ENCODE assay signal across 19 mouse cellular contexts in genomic region chrX:109175470-109175869, GRCm38 (mm10). TPM values are rescaled to one million over a fixed set of nuclear protein-coding genes. Genes with fewer than 3 reads are reported as not detected.
DNase-seq lines count a peak whose midpoint lies in the region; ATAC-seq and TF ChIP-seq lines count a peak whose summit lies in the region.
"Had no signal": no experiment of that assay in that cellular context is flagged by ENCODE, and none has a peak within 500 bp of the region (broad histone marks: within the 10 kb centered on the region; RNA-seq: fewer than 3 reads in every experiment).

No protein-coding gene starts in this region.

- no peak overlapping the region for H3K9ac ChIP-seq in intestine, embryonic 14.5 days (ENCODE audit: low read length)
- H3K9ac ChIP-seq in intestine, postnatal 0 days (ENCODE audit: low read depth, low read length): no peak overlapping the region
- H3K9ac ChIP-seq in lung, embryonic 15.5 days: no peak overlapping the region
- no peak overlapping the region for H3K9ac ChIP-seq in hindbrain, postnatal 0 days (replicated peaks; ENCODE audit: low read length)
- H3K9ac ChIP-seq: forebrain, embryonic 12.5 days had no signal

- H3K27me3 ChIP-seq in intestine, embryonic 14.5 days (replicated peaks; ENCODE audit: control insufficient read depth, insufficient read depth, low read length): no peaks in the 10 kb centered on the region
- H3K27me3 ChIP-seq in intestine, postnatal 0 days (replicated peaks; ENCODE audit: control insufficient read depth, insufficient read depth, low read length): no peaks in the 10 kb centered on the region
- H3K27me3 ChIP-seq in lung, embryonic 15.5 days: no peaks in the 10 kb centered on the region
- H3K27me3 ChIP-seq in hindbrain, postnatal 0 days (ENCODE audit: insufficient read depth, low read length): no peaks in the 10 kb centered on the region
- H3K27me3 ChIP-seq: CH12.LX; forebrain, embryonic 12.5 days had no signal

- H3K27ac ChIP-seq in intestine, embryonic 14.5 days (ENCODE audit: low read depth): no peak overlapping the region
- no peak overlapping the region for H3K27ac ChIP-seq in intestine, postnatal 0 days (ENCODE audit: low read depth, low read length)
- 0 out of 2 replicates have a peak overlapping the region, but pooled peaks have one; percentile 10 for H3K27ac ChIP-seq in lung, embryonic 15.5 days
- H3K27ac ChIP-seq in hindbrain, postnatal 0 days: no peak overlapping the region
- H3K27ac ChIP-seq: forebrain, embryonic 12.5 days; left cerebral cortex, adult 2 months; limb, embryonic 10.5 days had no signal

- H3K4me2 ChIP-seq in intestine, embryonic 14.5 days (ENCODE audit: low read length): no peak overlapping the region
- H3K4me2 ChIP-seq in intestine, postnatal 0 days (replicated peaks; ENCODE audit: low read depth): no peak overlapping the region
- H3K4me2 ChIP-seq in lung, embryonic 15.5 days: no peak overlapping the region
- H3K4me2 ChIP-seq in hindbrain, postnatal 0 days (ENCODE audit: low read depth, low read length): no peak overlapping the region
- H3K4me2 ChIP-seq: forebrain, embryonic 12.5 days; liver, embryonic 11.5 days had no signal

- no peak for DNase-seq in intestine, embryonic 14.5 days (ENCODE audit: low spot score)
- DNase-seq in lung, postnatal 14 days: no peak
- peak; percentile 10 for DNase-seq in R1 (ENCODE audit: low read depth, low spot score)
- DNase-seq in hindbrain, postnatal 0 days (ENCODE audit: low spot score): no peak
- no peak for DNase-seq in embryo, embryonic 10.5 days (ENCODE audit: low spot score)
- DNase-seq: adrenal gland, postnatal 10 days; cerebellum, adult 18-20 months; thymus, postnatal 4 days had no signal

- H3K4me3 ChIP-seq in intestine, embryonic 14.5 days (ENCODE audit: low read depth, low read length): no peak overlapping the region
- no peak overlapping the region for H3K4me3 ChIP-seq in intestine, postnatal 0 days (ENCODE audit: low read depth, low read length)
- no peak overlapping the region for H3K4me3 ChIP-seq in lung, embryonic 15.5 days
- no peak overlapping the region for H3K4me3 ChIP-seq in hindbrain, postnatal 0 days (ENCODE audit: low read length)
- H3K4me3 ChIP-seq: forebrain, embryonic 12.5 days; left cerebral cortex, adult 2 months; limb, embryonic 10.5 days had no signal

- peak; percentile 74 for ATAC-seq in intestine, embryonic 14.5 days (replicated peaks; ENCODE audit: low FRiP score, low TSS enrichment, low read depth)
- ATAC-seq in intestine, postnatal 0 days: no peak
- ATAC-seq in lung, embryonic 15.5 days (ENCODE audit: borderline replicate concordance, extremely low read depth, low FRiP score, low TSS enrichment): peak; percentile 49; the same call in 1 of the 2 replicates
- ATAC-seq in megakaryocyte progenitor cell, adult 5-6 weeks (replicated peaks; ENCODE audit: poor library complexity): peak; percentile 17
- no peak for ATAC-seq in hindbrain, postnatal 0 days

- no peak for TF ChIP-seq CTCF in intestine, postnatal 0 days (IDR thresholded peaks at IDR 0.05; ENCODE audit: low read depth)
- TF ChIP-seq CTCF in hindbrain, postnatal 0 days (IDR thresholded peaks at IDR 0.05; ENCODE audit: low read depth): no peak

- H3K4me1 ChIP-seq in intestine, embryonic 14.5 days (replicated peaks; ENCODE audit: control insufficient read depth, insufficient read depth, low read length): no peaks in the 10 kb centered on the region
- H3K4me1 ChIP-seq in intestine, postnatal 0 days (replicated peaks; ENCODE audit: control insufficient read depth, insufficient read depth, low read length): no peaks in the 10 kb centered on the region
- H3K4me1 ChIP-seq in lung, embryonic 15.5 days: peaks cover 4% of the 10 kb centered on the region; the same call in 1 of the 2 replicates
- H3K4me1 ChIP-seq in hindbrain, postnatal 0 days (ENCODE audit: insufficient read depth, low read length): no peaks in the 10 kb centered on the region
- H3K4me1 ChIP-seq: forebrain, embryonic 12.5 days; limb, embryonic 10.5 days had no signal

- H3K9me3 ChIP-seq in intestine, embryonic 14.5 days (ENCODE audit: control insufficient read depth, low read length): no peaks in the 10 kb centered on the region
- H3K9me3 ChIP-seq in intestine, postnatal 0 days (ENCODE audit: control insufficient read depth): no peaks in the 10 kb centered on the region
- no peaks in the 10 kb centered on the region for H3K9me3 ChIP-seq in lung, embryonic 15.5 days
- no peaks in the 10 kb centered on the region for H3K9me3 ChIP-seq in hindbrain, postnatal 0 days (ENCODE audit: low read length)
- H3K9me3 ChIP-seq: forebrain, embryonic 12.5 days; limb, embryonic 10.5 days had no signal

- 35% methylated on average over 3 of the region's 3 CpGs for WGBS in intestine, embryonic 14.5 days
- WGBS in intestine, postnatal 0 days: 27% methylated on average over 3 of the region's 3 CpGs
- 27% methylated on average over 3 of the region's 3 CpGs for WGBS in lung, embryonic 15.5 days
- WGBS in hindbrain, postnatal 0 days: 35% methylated on average over 3 of the region's 3 CpGs

- no peaks in the 10 kb centered on the region for H3K36me3 ChIP-seq in intestine, embryonic 14.5 days (ENCODE audit: control insufficient read depth, insufficient read depth, low read length)
- H3K36me3 ChIP-seq in intestine, postnatal 0 days (ENCODE audit: control insufficient read depth, insufficient read depth): no peaks in the 10 kb centered on the region
- H3K36me3 ChIP-seq in lung, embryonic 15.5 days: no peaks in the 10 kb centered on the region
- H3K36me3 ChIP-seq in hindbrain, postnatal 0 days (ENCODE audit: insufficient read depth, low read length): no peaks in the 10 kb centered on the region
- H3K36me3 ChIP-seq: forebrain, embryonic 12.5 days; limb, embryonic 10.5 days had no signal

RNA-seq across cellular contexts. Expression of gene Gm6377, which starts 21.1 kb away (rescaled TPM):
- 0.08 and 0.22 TPM in 2 replicates for polyA plus RNA-seq in intestine, embryonic 14.5 days (2014; fragmentation: Nextera tagmentation; extraction: Ambion mirVana)
- polyA plus RNA-seq in intestine, postnatal 0 days (2015; fragmentation: Nextera tagmentation; extraction: Ambion mirVana): 0.38 and 0.43 TPM in 2 replicates
- polyA plus RNA-seq in lung, embryonic 15.5 days (2015; fragmentation: Nextera tagmentation; extraction: Ambion mirVana): not detected in 2 replicates
- 0.79 and 1.0 TPM in 2 replicates for total RNA-seq in megakaryocyte progenitor cell, adult 5-6 weeks (2015)
- 0.84 and 2.4 TPM in 2 replicates for total RNA-seq in megakaryocyte progenitor cell, adult 5-6 weeks (2017)
- total RNA-seq in hindbrain, postnatal 0 days (2014; rRNA removed): 0.07 TPM in 1 of 2 replicates, not detected in the other
- 0.05 TPM in 1 of 2 replicates, not detected in the other for polyA plus RNA-seq in hindbrain, postnatal 0 days (2015; fragmentation: Nextera tagmentation; extraction: Ambion mirVana)
- total RNA-seq: gastrocnemius, postnatal 36 days; layer of hippocampus, adult 8-10 months; left cerebral cortex, adult 2 months had no signal
- polyA plus RNA-seq: forebrain, embryonic 12.5 days; hindbrain, embryonic 11.5 days; limb, embryonic 10.5 days had no signal

Comparison
In these comparisons a context has a peak if more than half of its experiments do, and no peak if none do; other contexts are left out.
1. ATAC-seq: peak in intestine, embryonic 14.5 days (single experiment), lung, embryonic 15.5 days (single experiment) and megakaryocyte progenitor cell, adult 5-6 weeks (single experiment); none in intestine, postnatal 0 days (single experiment) and hindbrain, postnatal 0 days (single experiment).